Mouse (Mus musculus): ENCODE data around the gene Gm4724.
"Not testable (repeated sequence)": the region's sequence is repeated elsewhere in the genome, so short reads cannot be mapped to it uniquely, and the experiment has no call there.

The Gm4724 gene

GRCm38 (mm10) chr2:175435707-175436106 is at the start of gene Gm4724:
Gm4724 (minus strand) TSS chr2:175435807.
- DNase-seq (ENCODE audit: low spot score) = not testable (repeated sequence)

- DNase-seq (ENCODE audit: low spot score) = not testable (repeated sequence)
Measured at GRCm38 (mm10) chr2:175469685-175470084, 34.1 kb upstream of the Gm4724 start, which contains the start of gene Zfp965. Zfp965 (plus strand) TSS chr2:175469985.

Measured in urinary bladder, postnatal 10 days (tissue).